ENCODE assay signal across 8 mouse cellular contexts in the genomic region with DNA sequence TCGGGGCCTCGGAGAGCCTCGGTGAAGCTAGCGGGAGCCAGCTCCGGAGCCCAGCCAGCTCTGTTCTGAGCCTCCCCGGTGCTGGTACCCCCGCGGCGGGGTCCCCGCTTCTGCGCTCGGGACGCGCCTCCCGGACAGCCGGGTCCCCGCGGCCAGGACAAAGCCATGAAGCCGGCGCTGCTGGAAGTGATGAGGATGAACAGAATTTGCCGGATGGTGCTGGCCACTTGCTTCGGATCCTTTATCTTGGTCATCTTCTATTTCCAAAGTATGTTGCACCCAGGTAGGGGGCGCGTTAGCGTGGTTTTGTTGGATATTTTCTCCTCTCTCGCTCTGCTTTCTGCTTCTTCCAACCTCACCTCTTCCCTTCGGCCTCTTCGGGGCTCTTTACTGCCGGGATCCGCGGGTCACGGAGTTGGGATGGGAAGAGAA. TPM values are rescaled to one million over a fixed set of nuclear protein-coding genes. Genes with fewer than 3 reads are reported as not detected.
A peak's percentile ranks its signal among the peaks of the same experiment; 100 is the strongest.
DNase-seq lines count a peak whose midpoint lies in the region; ATAC-seq and TF ChIP-seq lines count a peak whose summit lies in the region.

No protein-coding gene starts in this region.

- peak; percentile 32 for DNase-seq in CD4-positive helper T cell, adult 2 months (ENCODE audit: low read depth, low spot score)
- DNase-seq in embryo, embryonic 11.5 days (ENCODE audit: low read depth, low spot score), result peak; percentile 32
- peak; percentile 67 to 73 for DNase-seq in kidney, postnatal 4 days
- peak; percentile 42 for DNase-seq in lung, adult 2 months
- DNase-seq in retina, embryonic 14.5 days (ENCODE audit: low spot score), result peak; percentile 66
- peak; percentile 25 for DNase-seq in yolk sac, embryonic 10.5 days (ENCODE audit: low spot score)

- no peaks in the 10 kb centered on the region for H3K9me3 ChIP-seq in heart, embryonic 16.5 days (replicated peaks; ENCODE audit: control insufficient read depth, low read length)

- peak overlapping the region; percentile 88 for H3K4me2 ChIP-seq in heart, embryonic 16.5 days (ENCODE audit: low read depth, low read length)

- H3K36me3 ChIP-seq in heart, embryonic 16.5 days (ENCODE audit: control insufficient read depth, insufficient read depth), result no peaks in the 10 kb centered on the region

- H3K27me3 ChIP-seq in heart, embryonic 16.5 days (ENCODE audit: control insufficient read depth, insufficient read depth, low read length), result peaks cover 5% of the 10 kb centered on the region; the same call in 1 of the 2 replicates

- TF ChIP-seq CTCF in lung, adult 2 months (IDR thresholded peaks at IDR 0.05; ENCODE audit: insufficient read depth, low read length), result no peak

- H3K4me1 ChIP-seq in heart, embryonic 16.5 days (ENCODE audit: control insufficient read depth, insufficient read depth, low read length), result peaks cover 32% of the 10 kb centered on the region
- peaks cover 7% of the 10 kb centered on the region; the same call in 1 of the 2 replicates for H3K4me1 ChIP-seq in lung, adult 2 months (ENCODE audit: control insufficient read depth, insufficient read depth, low read length)

- peak overlapping the region; percentile 86 for H3K4me3 ChIP-seq in heart, embryonic 16.5 days (ENCODE audit: low read length)
- H3K4me3 ChIP-seq in lung, adult 2 months (replicated peaks; ENCODE audit: extremely low read depth, low read depth, low read length), result peak overlapping the region; percentile 72

- under 1% methylated on average over 32 of the region's 32 CpGs for WGBS in heart, embryonic 16.5 days
- WGBS in lung, adult 2 months, result under 1% methylated on average over 32 of the region's 32 CpGs

- TF ChIP-seq POLR2A in lung, adult 2 months (IDR thresholded peaks at IDR 0.05; ENCODE audit: borderline replicate concordance, extremely low read depth, low read depth, low read length), result no peak

- ATAC-seq in activated CD4-positive, CD25-positive, alpha-beta regulatory T cell, adult 4 months, result peak; percentile 25
- peak; percentile 2; the same call in 1 of the 2 replicates for ATAC-seq in heart, embryonic 16.5 days (replicated peaks; ENCODE audit: extremely low read depth, insufficient read depth, low FRiP score)

- peak overlapping the region; percentile 82 for H3K27ac ChIP-seq in heart, embryonic 16.5 days (ENCODE audit: low read length)

- H3K9ac ChIP-seq in heart, embryonic 16.5 days (ENCODE audit: low read length), result peak overlapping the region; percentile 87

RNA-seq across cellular contexts. Expression of a gene that starts 0.4 kb away (rescaled TPM):
- under 1 TPM; 0.53 to 0.78 TPM for polyA plus RNA-seq in activated CD4-positive, CD25-positive, alpha-beta regulatory T cell, adult 4 months (2017; shearing (Covaris generic))
- 2.3 and 2.6 TPM in 2 replicates for polyA plus RNA-seq in heart, embryonic 16.5 days (2015; fragmentation: Nextera tagmentation; extraction: Ambion mirVana)
- 12.6 and 15.7 TPM in 2 replicates for polyA plus RNA-seq in lung, adult 2 months (2012; rRNA removed)

Comparison
In these comparisons a context has a peak if more than half of its experiments do, and no peak if none do; other contexts are left out.
1. Peak in every context shown above with its lines: DNase-seq, ATAC-seq, H3K4me3 ChIP-seq and H3K27ac ChIP-seq.